Mouse (Mus musculus): ENCODE measurements around the gene Trim80. TPM values are rescaled to one million over a fixed set of nuclear protein-coding genes. Genes with fewer than 3 reads are reported as not detected.
A peak's percentile ranks its signal among the peaks of the same experiment; 100 is the strongest.
"Not testable (repeated sequence)": the region's sequence is repeated elsewhere in the genome, so short reads cannot be mapped to it uniquely, and the experiment has no call there.

Gene Trim80
- total RNA-seq, 2 experiments from 2014 or later: not detected

DNA sequence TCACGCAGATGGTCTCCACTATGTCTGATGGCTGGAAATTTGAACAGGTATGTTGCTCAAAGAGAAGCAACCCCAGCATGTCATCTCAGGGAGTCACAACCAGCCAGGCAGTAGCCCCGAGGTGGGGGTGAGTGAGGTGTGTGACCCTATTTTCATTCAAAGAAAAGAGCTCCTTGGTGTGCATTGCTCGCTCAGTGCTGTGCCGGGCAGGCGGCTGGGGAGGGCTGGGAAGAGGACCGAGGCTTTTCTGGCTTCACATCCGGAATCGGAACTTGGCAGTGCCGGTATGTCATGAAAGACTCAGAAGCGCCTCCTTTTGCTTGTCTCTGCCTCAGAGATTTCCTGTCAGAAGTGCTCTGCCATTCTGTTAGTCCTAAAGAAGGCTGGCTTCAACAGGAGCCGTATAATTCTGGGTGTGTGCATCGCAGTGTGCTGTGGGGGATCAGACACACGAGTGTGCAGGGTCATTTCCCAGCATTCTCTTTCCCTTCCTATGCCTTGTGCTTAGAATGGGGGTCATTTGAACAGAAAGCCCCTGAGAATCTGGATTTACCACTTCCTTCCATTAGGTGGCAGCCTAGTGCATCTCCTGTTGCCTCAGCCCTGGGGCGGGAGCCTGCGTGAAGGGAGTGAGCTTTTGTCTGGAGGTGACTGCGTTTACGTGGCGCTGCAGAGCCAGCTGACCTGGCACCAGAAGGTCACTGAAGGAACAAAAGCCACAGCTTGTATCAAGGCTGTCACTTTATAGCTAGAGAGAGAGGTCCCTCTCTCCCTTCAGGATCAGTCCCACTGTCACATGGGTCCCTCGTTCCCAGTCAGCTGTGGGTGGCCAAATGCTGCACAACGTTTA is 12.6 kb upstream of the Trim80 start:
- peak; percentile 73 to 75 for DNase-seq (ENCODE audit: low spot score in 2 of 2)

DNA sequence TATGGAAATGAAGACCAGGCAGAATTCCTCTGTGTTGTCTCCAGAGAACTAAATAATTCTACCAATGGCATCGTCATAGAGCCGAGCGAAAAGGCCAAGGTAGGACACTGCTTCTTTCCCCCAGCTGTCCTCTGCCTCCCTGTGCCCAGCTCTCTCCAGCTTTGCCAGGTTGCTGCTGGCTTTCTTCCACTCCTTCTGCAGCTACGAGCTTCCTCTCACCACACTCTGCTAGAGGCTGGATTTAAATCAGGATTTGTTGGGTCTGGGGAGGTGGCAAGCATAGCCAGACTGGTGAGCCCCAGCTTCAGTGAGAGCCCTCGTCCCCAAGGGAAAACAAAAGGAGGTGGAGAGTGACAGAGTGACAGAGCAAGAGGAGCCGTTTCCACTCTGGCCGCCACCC is 11.0 kb upstream of the Trim80 start:
- DNase-seq (ENCODE audit: low spot score in 2 of 2): peak; percentile 34 to 59

DNA sequence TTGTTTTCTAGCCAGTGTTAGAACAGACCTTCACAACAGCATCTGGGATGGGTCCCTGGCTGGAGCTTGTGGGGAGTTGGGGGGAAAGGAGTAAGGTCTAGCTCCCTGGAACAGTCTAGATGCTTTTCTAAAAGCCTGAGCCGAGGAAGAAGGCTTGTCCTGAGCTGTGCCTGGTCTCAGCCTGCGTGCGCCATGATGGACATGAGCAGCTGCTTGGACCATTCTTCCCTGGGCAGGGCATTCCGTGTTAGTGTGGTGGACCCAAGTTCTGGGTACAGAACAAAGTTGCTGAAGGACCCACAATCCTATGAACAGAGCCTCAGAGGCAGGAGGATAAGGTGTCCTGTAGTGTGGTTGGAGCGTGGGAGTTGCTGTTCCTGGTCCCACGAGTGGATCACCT is 9.8 kb upstream of the Trim80 start:
- no peak for DNase-seq (ENCODE audit: low spot score in 2 of 2)

DNA sequence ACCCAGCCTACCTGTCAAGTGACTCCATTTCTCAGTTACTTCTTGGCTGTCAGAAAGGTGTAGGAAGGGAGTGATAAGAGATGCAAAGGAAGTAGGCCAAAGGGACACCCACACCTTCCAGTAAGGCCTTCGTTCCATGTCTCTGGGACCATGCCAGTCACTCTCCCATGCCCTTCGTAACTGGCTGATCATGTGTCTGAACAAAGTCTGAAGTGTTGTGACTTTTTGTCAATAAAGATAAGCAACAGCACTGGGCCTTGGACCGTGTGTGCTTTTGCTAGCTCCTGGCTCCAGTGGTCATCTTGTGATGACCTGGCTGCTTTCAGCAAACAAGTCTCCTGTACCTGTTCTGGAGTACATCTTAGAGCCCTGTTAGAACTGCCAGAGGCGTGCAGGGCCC is 7.5 kb upstream of the Trim80 start:
- DNase-seq (ENCODE audit: low spot score in 2 of 2): no peak

DNA sequence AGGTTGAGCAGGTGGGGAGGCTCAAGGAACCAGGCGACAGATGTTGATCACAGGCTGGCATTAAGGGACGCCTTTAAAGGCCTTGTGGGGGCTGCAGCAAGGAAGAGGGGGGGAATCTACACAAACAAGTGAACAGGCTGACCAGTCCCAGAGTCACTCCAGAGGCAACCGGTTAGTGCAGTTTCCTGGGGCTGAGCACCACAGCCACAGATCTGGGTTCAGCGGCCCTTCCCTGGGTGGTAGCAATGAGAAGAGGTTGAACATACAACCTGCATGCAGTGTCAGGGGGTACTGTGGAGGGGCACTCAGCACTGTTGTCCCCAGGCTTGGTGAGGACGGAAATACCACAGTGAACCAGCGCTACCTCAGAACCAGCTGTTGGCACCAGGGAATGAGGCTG is 7.0 kb upstream of the Trim80 start:
- no peak for DNase-seq (ENCODE audit: low spot score in 2 of 2)

DNA sequence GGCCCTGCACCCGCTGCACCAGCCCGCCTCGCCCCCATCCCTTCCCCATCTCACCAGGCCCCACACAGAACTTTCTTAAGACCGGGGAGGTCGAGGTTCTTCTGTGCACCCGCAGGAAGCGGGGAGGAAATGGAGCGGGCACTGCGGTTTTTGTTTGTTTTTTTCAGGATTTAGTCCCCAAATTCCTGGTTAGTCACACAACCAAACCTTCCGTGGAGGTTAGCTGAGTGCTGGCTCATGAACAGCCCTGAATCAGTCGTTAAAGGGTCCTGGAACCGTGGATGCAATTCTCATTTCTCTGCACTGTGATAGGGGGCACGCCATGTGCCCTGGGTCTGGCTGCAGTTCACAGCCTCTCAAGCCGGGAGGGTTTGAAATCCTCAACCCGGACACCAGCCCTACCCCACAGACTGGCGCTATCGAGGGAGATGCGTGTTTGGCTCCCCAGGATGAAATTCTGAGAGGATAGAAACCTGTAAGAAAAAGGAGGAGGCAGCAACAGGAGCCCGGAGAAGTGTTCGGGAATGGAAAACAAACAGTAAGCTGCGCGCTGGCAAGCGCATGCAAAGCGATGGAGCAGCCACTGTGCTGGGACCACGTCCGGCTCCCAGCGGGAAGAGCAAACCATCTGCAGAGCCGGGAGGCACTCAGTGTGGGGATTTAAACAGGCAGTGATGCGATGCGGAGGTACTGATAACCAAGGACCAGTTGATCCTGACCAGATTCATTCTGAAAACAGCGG is 4.6 kb upstream of the Trim80 start:
- no peak for DNase-seq (ENCODE audit: low spot score in 2 of 2)

DNA sequence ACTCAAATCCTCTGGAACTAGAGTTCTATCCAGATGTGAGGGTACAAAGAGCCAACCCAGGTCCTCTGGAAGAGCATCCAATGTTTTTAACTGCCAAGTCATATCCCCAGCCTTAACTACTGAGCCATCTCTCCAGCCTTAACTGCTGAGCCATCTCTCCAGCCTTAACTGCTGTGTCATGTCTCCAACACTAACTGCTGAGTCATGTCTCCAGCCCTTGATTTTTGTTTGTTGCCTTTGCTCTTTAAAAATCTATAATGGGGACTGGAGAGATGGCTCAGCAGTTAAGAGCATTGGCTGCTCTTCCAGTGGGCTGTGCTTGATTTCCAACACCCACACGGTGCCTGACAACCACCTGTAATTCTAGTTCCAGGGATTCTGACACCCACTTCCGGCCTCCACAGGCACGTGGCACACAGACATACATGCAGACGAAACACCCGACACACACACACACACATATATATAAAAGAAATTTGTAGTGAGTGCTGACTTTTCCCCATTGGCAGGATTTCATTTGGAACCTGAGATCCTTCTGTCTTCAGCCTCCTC is 2.7 kb upstream of the Trim80 start:
- no peak for DNase-seq (ENCODE audit: low spot score in 2 of 2)

DNA sequence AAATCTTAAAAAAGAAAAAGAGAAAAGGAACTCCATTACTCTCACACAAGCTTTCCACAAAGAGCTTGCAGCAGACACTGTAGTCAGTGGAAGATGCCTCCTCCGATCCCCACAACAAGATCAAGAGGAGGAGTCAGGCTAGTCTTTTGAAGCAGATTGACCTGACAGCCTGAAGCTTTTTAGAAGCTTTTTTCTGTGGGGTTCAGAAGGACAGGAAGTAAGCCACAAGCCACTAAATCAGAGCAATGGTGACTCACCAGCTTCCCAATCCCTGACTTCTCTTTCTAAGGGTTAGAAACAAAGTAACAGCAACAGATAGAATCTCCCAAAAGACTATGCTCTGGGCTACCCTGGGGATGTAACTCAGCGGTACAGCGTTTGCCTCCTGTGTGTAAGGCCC is 1.0 kb upstream of the Trim80 start:
- DNase-seq (ENCODE audit: low spot score in 2 of 2): no peak

DNA sequence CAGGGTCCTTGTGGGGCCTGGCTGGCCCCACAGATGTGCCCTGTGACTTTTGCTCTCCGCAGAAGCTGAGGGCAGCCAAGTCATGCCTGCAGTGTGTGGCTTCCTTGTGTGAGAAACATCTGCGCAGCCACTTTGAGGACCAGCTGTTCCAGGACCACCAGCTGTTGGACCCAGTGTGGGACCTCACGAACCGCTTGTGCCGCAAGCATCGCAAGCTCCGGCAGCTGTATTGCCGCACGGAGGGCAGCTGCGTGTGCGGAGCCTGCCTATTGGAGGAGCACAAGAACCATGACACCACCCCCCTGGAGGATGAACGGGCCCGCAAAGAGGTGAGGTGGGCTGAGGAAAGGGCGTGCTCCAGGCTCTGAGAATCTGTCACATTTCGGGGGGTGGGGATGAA is 1.1 kb downstream of the Trim80 start:
- DNase-seq (ENCODE audit: low spot score in 2 of 2): no peak

DNA sequence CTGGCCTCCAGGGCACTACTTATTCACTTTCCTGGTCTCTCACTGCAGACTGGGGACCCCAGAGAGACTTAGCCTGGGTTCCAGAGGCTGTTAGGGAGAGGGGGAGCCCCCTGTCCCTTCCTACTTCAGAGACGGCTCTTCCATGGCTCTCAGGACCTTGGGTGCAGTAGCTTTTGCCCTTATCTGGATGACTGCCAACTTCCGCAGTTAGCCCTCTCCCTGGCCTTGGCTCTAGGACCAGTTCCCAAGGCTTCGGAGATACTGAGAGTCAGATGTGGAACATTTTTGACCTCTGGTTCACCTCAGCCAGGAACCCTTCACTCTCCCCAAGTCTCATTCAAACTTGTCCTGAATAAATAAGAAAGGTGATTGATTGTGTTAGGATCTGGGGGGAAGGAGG is 6.6 kb downstream of the Trim80 start:
- no peak for DNase-seq (ENCODE audit: low spot score in 2 of 2)

DNA sequence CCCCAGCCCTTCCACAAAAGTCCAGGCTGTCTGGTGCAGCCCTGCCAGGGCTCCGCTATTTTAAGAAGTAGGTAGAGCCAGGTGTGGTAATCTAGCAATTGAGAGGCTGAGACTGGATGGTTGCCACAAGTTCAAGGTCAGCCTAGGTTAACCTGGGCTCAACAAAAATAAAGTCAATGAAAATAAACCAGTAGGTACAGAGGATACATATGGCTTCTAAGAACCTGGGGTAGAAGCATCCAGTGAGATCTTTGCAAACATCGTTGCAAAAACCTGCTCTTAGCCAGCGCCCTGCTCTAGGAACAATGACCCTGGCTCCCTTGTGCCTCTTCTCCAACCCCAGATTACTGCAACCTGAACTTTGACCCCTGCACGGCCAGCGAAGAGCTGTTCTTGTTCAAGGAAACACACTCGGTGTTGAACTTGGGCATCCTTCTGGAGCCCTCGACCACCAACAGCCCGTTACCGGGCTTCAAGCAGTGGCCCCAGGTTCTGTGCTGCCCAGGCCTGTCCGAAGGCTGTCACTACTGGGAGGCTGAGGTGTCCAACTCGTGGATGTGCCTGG is 7.1 kb downstream of the Trim80 start:
- DNase-seq (ENCODE audit: low spot score in 2 of 2): no peak

DNA sequence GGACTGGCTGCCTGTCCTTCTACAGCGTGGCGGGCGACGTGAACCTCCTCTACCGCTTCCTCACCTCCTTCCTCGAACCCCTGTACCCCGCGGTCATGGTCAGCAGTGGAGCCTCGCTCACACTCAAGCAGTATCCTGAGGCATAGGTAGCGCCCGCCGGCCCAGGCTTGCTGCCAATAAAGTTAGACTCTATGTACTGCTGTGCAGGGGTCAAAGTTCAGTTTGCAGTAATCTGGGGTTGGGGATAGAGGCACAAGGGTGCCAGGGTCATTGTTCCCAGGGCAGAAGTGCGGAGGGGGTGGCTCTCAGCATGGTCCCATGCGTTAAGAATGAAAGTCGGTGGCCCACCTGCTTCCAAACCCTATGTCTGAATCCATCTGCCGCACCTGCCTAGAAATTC is 7.7 kb downstream of the Trim80 start:
- DNase-seq (ENCODE audit: low spot score in 2 of 2): no peak

DNA sequence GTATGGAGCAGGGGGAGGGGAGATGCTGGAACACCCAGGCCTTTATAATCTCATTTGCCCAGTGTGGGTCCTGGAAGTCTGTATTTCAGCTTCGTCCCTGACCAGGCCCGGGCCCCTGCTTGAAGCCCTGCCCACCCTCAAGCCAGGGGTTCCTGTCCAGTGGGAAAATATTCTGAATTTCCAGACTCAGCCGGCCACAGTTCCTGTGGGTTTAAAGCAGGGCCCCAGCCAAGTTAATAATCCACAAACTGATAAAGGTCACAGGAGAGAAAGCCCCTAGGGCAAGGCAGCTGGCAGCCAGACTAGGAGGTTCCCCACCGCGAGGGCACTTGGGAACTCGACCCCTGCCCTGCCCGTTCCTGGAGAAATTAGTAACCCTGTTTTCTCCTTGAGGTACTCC is 8.7 kb downstream of the Trim80 start:
- DNase-seq (ENCODE audit: low spot score in 2 of 2): no peak

DNA sequence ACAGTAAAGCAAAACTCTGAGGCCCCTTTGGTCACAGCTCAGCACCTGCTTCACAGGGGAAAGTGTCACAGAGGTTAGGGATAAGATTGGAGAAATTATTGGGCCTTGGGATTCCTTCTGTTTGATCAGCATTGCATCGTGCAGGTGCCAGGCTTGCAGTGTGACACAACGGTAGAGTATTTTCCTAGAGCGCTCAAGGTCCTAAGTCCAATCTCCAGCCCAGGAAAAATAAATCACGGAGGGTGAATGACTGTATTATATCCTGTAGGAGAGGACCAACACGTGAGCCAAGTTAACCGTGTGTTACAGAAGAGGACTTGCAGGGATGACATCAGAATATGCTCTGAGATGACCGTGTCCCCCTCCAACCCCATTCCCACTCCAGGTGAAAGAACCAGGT is 9.8 kb downstream of the Trim80 start:
- no peak for DNase-seq (ENCODE audit: low spot score in 2 of 2)

DNA sequence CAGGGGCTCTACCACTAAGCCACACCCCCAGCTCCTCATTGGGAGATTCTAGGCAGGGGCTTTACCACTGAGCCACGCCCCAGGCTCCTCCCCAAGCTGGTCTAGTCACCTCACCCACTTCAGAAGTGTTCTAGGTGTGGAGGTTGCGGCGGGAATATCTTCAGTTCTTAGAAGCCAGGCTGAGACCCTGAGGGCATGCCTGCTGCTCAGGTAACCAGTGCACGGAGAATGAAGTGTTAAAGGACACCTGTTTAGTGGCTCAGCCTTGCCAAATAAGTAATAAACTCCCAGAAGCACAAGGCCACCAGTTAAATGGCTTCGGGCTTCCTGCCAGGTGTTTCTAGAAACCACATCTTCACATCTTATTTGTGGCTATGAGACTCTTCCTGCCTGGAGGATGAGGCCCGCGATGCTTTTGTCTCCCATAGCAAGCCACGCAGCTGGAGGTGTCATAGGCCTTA is 11.5 kb downstream of the Trim80 start:
- DNase-seq (ENCODE audit: low spot score in 2 of 2): no peak

DNA sequence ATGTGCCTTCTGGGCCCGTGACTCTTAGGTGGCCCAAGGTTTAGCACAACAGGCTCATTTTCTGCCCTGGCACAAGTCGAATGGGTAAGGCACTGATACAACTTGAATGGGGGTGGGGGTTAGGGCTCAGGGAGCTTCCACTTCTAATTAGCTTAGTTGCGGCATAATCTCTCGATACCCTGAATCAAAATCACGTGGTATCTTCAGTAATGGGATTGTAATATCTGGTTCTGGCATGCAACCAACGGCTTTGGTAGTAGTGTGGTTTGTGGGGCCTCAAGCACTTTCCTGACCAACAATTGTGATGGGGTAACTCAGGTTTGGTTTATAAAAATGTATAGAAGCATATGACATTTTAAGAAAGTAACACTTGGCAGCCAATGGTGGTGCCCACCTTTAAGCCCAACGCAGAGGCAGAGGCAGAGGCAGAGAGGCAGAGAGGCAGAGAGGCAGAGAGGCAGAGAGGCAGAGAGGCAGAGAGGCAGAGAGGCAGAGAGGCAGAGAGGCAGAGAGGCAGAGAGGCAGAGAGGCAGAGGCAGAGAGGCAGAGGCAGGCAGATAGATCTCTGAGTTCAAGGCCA is 12.0 kb downstream of the Trim80 start:
- no peak for DNase-seq (ENCODE audit: low spot score in 2 of 2)

DNA sequence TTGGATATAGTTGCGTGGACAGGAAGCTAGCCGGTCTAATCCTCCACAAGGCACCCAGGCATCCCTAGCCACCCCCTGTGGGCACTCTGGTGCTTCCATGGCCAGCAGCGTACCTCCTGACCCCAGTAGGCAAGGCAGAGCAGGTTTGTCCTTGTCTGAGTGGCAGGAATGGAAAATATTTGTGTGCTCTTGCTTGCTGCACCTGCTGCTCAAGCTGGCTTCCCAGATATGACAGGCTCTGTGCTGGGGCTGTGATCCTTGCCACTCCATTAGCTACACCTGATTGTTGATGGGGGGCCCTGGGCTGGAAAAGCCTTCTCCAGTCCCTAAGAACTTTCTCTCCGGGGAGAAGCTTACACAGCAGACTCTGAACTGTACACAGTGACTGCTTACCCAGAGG is 13.0 kb downstream of the Trim80 start:
- no peak for DNase-seq (ENCODE audit: low spot score in 2 of 2)

DNA sequence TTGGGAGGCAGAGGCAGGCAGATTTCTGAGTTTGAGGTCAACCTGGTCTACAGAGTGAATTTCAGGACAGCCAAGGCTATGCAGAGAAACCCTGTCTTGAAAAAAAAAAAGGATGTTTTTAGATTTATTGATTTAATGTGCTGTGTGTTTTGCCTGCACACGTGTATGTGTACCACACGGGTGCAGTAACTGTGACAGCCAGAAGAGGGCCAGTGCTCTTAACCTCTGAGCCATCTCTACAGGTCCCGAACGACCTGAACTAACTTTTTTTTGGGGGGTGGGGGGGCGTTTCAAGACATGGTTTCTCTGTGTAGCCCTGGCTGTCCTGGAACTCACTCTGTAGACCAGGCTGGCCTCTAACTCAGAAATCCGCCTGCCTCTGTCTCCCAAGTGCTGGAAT is 14.5 kb downstream of the Trim80 start:
- not testable (repeated sequence) for DNase-seq (ENCODE audit: low spot score in 2 of 2)

DNA sequence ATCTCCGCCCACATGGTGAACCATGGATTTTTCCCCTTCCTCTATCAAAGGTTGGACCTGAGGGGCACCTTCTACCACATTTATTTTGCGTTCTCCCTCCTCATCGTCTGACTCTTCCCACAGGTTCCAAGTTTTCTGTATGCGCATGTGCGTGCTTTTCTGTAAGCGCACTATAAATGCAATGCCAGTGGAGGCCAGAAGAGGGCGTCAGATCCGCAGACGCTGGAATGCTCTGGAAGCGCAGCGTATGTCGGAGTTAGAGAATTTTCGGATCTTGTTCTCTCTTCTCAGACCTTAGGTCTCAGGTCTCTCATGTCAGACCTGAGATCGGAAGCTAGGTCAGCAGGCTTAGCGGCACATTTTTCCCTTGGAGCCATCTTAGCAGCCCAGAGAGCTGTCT is 15.3 kb downstream of the Trim80 start:
- DNase-seq (ENCODE audit: low spot score in 2 of 2): no peak

DNA sequence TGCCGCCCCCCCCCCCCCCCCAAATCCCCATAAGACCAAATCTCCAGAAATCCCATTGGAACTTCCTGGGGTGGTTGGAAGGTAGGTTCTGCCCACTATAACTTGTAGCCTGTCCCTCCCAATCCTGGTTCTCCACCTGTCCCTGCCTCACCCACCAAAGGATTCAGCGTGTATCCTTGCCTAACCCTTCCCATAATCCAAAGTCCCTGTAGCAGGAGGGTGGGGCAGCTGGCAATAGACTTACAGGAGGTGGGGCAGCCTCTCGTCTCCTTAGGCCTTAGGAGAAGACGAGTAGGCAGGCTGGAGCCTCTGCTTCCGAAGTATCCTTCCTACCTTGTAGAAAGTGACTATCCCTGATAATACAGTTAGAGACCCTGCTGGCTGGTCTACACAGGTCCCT is 15.8 kb downstream of the Trim80 start:
- DNase-seq (ENCODE audit: low spot score in 2 of 2): no peak

DNA sequence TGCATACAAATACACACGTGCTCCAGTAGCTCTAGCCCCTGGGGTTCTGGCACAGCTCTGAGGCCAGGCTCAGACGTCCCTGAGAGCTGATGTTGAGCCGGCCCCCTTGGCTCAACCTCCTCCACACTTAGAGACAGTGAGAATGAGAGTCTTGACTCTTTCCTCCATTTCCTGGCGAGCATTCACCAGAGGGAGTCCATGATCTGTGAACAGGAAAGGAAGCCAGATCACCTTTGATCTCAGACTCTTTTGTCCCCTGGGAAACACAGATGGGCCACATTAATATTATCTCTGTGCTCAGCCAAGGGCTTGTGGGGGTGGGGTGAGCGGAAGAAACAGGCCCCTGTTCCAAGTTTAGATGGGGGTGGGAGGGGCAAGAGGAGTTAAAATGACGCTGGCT is 17.1 kb downstream of the Trim80 start:
- DNase-seq (ENCODE audit: low spot score in 2 of 2): no peak

DNA sequence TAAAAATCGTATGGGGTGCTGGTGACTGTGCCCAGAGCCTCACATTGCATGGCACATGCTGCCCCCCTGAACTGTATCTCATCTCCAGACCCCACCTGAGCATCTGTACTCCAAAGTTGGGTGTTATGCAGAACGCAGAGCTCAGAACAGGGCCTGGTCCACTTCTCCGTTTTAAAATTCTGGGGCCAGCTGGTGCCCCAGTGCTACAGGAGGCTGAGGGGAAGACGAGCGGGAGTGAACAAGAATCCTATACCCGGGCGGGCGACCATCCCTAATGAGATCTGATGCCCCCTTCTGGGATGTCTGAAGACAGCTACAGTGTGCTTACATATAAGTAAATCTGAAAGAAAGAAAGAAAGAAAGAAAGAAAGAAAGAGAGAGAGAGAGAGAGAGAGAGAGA is 20.6 kb downstream of the Trim80 start:
- no peak for DNase-seq (ENCODE audit: low spot score in 2 of 2)
